Mouse (Mus musculus): ENCODE data around the gene Marcks. TPM values are rescaled to one million over a fixed set of nuclear protein-coding genes. Genes with fewer than 3 reads are reported as not detected.

Marcks gene
- total and polyA plus RNA-seq, 3 experiments, result 0.98 TPM; not detected in 2

DNA sequence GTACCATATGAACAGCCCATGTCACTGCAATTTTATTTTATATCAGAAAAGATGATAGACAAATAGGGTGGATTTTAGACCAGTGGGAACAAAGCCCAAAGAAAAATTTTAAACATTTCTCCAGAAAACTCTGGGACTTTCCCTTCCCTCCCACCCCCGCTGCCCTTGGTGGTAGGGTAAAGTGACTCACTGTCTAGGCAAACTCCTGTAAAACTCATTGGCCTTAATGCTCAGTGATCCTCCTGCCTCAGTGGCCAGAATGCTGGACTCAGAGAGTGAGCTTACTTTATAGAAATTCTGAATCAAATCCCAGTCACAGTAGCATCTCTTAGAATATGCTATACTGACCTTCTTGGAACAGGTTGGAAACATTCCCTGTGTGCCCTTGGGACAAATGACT, 6.7 kb upstream of the Marcks start:
- DNase-seq (ENCODE audit: low spot score), result no peak
- ATAC-seq (ENCODE audit: extremely low read depth, insufficient number of reproducible peaks, low FRiP score, poor library complexity, severe bottlenecking), result no peak
- Histone ChIP-seq H3K4me3 (ENCODE audit: low read depth, low read length) (no peak overlapping the region), H3K27me3 (ENCODE audit: insufficient read depth, low read length) (peaks cover 5% of the 10 kb centered on the region), H3K9me3 (replicated peaks) (no peaks in the 10 kb centered on the region), H3K4me1 (ENCODE audit: insufficient read depth, low read depth, low read length) (peaks cover 2% of the 10 kb centered on the region; the same call in 1 of the 2 replicates), H3K36me3 (replicated peaks) (no peaks in the 10 kb centered on the region)
- TF ChIP-seq CTCF (IDR thresholded peaks at IDR 0.05; ENCODE audit: low read depth, low read length) (no peak), TAL1 (conservative IDR thresholded peaks at IDR 0.05; ENCODE audit: low read depth, low read length) (no peak), POLR2AphosphoS5 (IDR thresholded peaks at IDR 0.05; ENCODE audit: insufficient replicate concordance, low read depth, low read length) (no peak), GATA2 (IDR thresholded peaks at IDR 0.05; ENCODE audit: borderline replicate concordance, low read depth, low read length) (no peak), GATA1 (IDR thresholded peaks at IDR 0.05; ENCODE audit: borderline replicate concordance, low read length) (no peak)

DNA sequence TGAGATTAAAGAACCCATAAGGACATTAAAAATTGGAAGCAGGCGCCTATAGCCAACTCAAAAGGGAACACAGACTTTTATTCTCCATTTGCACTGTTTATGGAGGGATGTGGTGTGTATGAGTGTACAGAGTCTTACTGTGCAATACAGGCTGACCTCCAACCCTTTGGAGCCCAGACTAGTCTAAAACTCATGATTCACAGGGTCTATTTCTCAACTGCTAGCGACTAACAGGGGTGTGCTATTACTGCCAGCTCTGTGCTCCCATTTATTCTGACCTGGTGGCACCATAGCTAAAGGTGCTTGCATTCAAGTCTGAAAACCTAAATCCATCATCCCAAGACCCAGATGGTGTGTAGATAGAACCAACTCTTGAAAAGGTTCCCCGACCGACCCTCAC, 2.9 kb upstream of the Marcks start:
- DNase-seq (ENCODE audit: low spot score) (no peak), ATAC-seq (ENCODE audit: extremely low read depth, insufficient number of reproducible peaks, low FRiP score, poor library complexity, severe bottlenecking) (no peak)
- H3K4me3 ChIP-seq (ENCODE audit: low read depth, low read length), result no peak overlapping the region

DNA sequence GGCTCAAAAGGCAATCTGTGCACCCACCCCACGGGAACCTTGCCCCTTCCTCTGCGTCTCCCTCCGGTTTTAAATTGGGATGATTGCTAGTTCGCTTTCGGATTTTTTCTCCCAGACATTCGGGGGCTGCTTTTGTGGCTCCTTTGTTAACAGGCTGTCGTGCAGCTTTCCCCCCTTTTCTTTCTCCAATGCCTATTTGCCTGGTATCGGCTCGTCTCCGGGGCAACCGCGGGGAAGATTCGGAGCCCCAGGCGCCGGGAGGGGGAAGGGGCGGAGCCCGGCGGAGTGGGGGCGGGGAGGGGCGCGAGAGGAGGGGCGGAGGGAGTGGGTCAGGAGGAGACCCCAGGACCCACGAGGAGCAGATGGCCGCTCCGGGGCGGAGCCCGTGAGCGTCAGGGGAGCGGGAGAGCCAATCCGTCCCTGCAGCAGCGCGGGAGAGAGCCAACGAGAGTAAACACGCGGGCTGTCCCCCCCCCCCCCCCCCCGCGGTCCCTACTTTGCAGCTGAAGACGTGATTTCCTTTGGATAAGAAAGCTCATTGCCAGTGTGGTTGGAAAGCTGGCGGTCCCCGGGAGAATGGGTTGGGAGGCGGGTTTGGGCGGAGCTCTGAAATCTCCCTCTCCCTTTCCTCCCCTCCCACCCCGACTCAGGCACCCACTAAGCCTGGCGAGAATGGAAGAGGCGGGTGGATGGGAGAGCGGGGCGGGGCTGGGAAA, 2.2 kb upstream of the Marcks start:
- ATAC-seq (ENCODE audit: extremely low read depth, insufficient number of reproducible peaks, low FRiP score, poor library complexity, severe bottlenecking) (no peak), DNase-seq (ENCODE audit: low spot score) (no peak)
- TF ChIP-seq TAL1 (conservative IDR thresholded peaks at IDR 0.05; ENCODE audit: low read depth, low read length), result no peak
- TF ChIP-seq CTCF (IDR thresholded peaks at IDR 0.05; ENCODE audit: low read depth, low read length), result no peak
- TF ChIP-seq GATA2 (IDR thresholded peaks at IDR 0.05; ENCODE audit: borderline replicate concordance, low read depth, low read length), result no peak
- TF ChIP-seq POLR2AphosphoS5 (IDR thresholded peaks at IDR 0.05; ENCODE audit: insufficient replicate concordance, low read depth, low read length), result no peak
- TF ChIP-seq GATA1 (IDR thresholded peaks at IDR 0.05; ENCODE audit: borderline replicate concordance, low read length), result no peak
- Histone ChIP-seq H3K4me1 (ENCODE audit: insufficient read depth, low read depth, low read length) (peaks cover 10% of the 10 kb centered on the region), H3K4me3 (ENCODE audit: low read depth, low read length) (no peak overlapping the region), H3K36me3 (replicated peaks) (no peaks in the 10 kb centered on the region), H3K9me3 (replicated peaks) (peaks cover 13% of the 10 kb centered on the region), H3K27me3 (ENCODE audit: insufficient read depth, low read length) (peaks cover 18% of the 10 kb centered on the region)

More for the DNA sequence above, 2.9 kb upstream of the Marcks start:
- Histone ChIP-seq H3K4me1 (ENCODE audit: insufficient read depth, low read depth, low read length) (peaks cover 10% of the 10 kb centered on the region), H3K9me3 (replicated peaks) (peaks cover 6% of the 10 kb centered on the region), H3K36me3 (replicated peaks) (no peaks in the 10 kb centered on the region), H3K27me3 (ENCODE audit: insufficient read depth, low read length) (peaks cover 18% of the 10 kb centered on the region)
- TF ChIP-seq GATA2 (IDR thresholded peaks at IDR 0.05; ENCODE audit: borderline replicate concordance, low read depth, low read length) (no peak), GATA1 (IDR thresholded peaks at IDR 0.05; ENCODE audit: borderline replicate concordance, low read length) (no peak), CTCF (IDR thresholded peaks at IDR 0.05; ENCODE audit: low read depth, low read length) (no peak)

DNA sequence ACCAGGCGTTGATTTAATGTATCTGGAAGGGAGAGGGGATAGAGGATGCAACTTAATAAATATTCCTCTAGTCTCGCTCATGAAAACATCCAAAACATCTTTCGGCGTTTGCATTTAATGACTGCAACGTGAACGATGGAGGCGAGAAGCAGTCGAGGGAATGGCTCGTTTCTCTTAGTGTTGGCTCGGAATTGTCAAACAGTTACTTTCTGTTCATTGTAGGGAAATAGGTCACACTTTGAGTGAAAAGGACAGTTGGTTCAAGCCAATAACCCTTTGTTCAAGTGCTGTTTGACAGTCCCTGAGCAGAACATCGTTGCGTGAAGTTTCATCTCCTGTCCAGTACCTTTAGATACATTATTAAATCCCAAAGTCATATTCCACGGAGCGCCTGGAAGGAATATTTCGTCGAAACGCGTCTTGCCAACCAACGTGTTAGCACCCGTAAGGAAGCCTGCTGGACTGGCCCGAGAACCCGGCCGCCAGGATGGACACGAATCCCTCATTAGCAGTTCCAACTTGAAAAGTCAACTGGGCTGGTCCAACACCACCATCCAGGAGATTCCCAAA, 1.5 kb upstream of the Marcks start:
- Histone ChIP-seq H3K4me1 (ENCODE audit: insufficient read depth, low read depth, low read length) (peaks cover 10% of the 10 kb centered on the region), H3K36me3 (replicated peaks) (no peaks in the 10 kb centered on the region), H3K9me3 (replicated peaks) (peaks cover 14% of the 10 kb centered on the region), H3K27me3 (ENCODE audit: insufficient read depth, low read length) (peaks cover 18% of the 10 kb centered on the region), H3K4me3 (ENCODE audit: low read depth, low read length) (no peak overlapping the region)
- ATAC-seq (ENCODE audit: extremely low read depth, insufficient number of reproducible peaks, low FRiP score, poor library complexity, severe bottlenecking) (no peak), DNase-seq (ENCODE audit: low spot score) (no peak)
- TF ChIP-seq POLR2AphosphoS5 (IDR thresholded peaks at IDR 0.05; ENCODE audit: insufficient replicate concordance, low read depth, low read length) (no peak), CTCF (IDR thresholded peaks at IDR 0.05; ENCODE audit: low read depth, low read length) (no peak), TAL1 (conservative IDR thresholded peaks at IDR 0.05; ENCODE audit: low read depth, low read length) (no peak), GATA2 (IDR thresholded peaks at IDR 0.05; ENCODE audit: borderline replicate concordance, low read depth, low read length) (no peak)

DNA sequence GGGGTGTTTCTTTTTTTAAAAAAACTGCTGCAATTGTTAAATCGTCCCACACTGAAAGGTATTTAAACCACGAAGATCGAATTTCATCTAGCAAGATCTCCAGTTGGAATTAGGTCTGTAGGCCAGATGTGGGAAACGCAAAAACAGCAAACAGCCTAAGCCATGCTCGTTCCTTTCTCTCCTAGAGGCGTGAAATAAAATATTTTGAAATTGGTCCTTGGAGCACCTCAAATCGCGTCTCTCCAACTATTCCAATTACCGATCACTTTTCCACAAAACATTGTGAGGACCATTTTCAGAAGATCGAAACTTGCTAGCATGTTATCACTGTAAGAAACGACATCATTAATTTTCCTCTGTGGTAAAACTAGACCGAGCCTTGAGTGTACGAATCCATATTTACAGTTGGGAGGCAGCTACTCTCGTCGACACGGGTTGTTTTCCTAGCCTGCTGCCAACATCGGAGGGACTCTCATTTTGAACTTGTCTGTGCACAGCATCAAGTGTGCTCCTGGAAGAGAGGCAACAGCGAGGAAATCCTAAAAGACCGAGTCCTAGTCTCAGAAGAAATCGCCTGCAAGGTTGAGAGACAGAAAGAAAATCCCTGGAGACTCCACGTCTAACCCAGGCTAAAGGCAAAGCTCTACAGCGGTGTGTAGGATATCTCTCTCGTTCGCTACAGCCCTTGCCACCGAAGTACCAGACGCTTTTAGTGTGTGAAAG, 884 bp upstream of the Marcks start:
- ATAC-seq (ENCODE audit: extremely low read depth, insufficient number of reproducible peaks, low FRiP score, poor library complexity, severe bottlenecking) (no peak), DNase-seq (ENCODE audit: low spot score) (no peak)
- Histone ChIP-seq H3K4me3 (ENCODE audit: low read depth, low read length) (no peak overlapping the region; the same call in 1 of the 2 replicates), H3K27me3 (ENCODE audit: insufficient read depth, low read length) (peaks cover 18% of the 10 kb centered on the region), H3K9me3 (replicated peaks) (peaks cover 14% of the 10 kb centered on the region), H3K36me3 (replicated peaks) (no peaks in the 10 kb centered on the region), H3K4me1 (ENCODE audit: insufficient read depth, low read depth, low read length) (peaks cover 10% of the 10 kb centered on the region)
- TF ChIP-seq CTCF (IDR thresholded peaks at IDR 0.05; ENCODE audit: low read depth, low read length) (no peak), GATA1 (IDR thresholded peaks at IDR 0.05; ENCODE audit: borderline replicate concordance, low read length) (no peak), TAL1 (conservative IDR thresholded peaks at IDR 0.05; ENCODE audit: low read depth, low read length) (no peak), GATA2 (IDR thresholded peaks at IDR 0.05; ENCODE audit: borderline replicate concordance, low read depth, low read length) (no peak), POLR2AphosphoS5 (IDR thresholded peaks at IDR 0.05; ENCODE audit: insufficient replicate concordance, low read depth, low read length) (no peak)

DNA sequence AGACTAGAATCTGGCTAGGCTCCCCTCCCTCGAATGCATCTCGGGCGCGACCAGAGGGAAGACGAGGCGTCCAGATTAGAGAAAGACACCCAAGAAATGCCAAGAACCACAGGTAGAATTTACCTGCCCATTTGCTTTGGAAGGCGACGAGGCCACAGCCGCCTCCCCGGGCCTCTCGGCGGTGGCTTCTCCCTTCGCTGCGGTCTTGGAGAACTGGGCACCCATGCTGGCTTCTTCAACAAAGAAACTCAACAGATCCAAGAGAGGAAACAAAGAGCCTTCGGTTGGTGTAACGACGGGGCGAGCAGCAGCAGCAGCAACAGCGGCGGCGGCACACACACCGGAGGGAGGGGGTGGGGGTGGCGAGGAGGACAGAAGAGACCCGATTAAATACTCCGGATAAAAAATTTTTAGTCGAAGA, 399 bp downstream of the Marcks start:
- H3K4me1 ChIP-seq (ENCODE audit: insufficient read depth, low read depth, low read length), result peaks cover 10% of the 10 kb centered on the region
- H3K4me3 ChIP-seq (ENCODE audit: low read depth, low read length), result no peak overlapping the region; the same call in 1 of the 2 replicates
- no peak for ATAC-seq (ENCODE audit: extremely low read depth, insufficient number of reproducible peaks, low FRiP score, poor library complexity, severe bottlenecking)
- TF ChIP-seq POLR2AphosphoS5 (IDR thresholded peaks at IDR 0.05; ENCODE audit: insufficient replicate concordance, low read depth, low read length) (no peak), TAL1 (conservative IDR thresholded peaks at IDR 0.05; ENCODE audit: low read depth, low read length) (no peak), GATA2 (IDR thresholded peaks at IDR 0.05; ENCODE audit: borderline replicate concordance, low read depth, low read length) (no peak), GATA1 (IDR thresholded peaks at IDR 0.05; ENCODE audit: borderline replicate concordance, low read length) (no peak), CTCF (IDR thresholded peaks at IDR 0.05; ENCODE audit: low read depth, low read length) (no peak)
- peaks cover 14% of the 10 kb centered on the region for H3K9me3 ChIP-seq (replicated peaks)
- DNase-seq (ENCODE audit: low spot score), result no peak
- H3K27me3 ChIP-seq (ENCODE audit: insufficient read depth, low read length), result peaks cover 18% of the 10 kb centered on the region
- no peaks in the 10 kb centered on the region for H3K36me3 ChIP-seq (replicated peaks)

All from G1E (cell line).